Mouse (Mus musculus) forebrain, embryonic 12.5 days (tissue): ENCODE results near the gene Rnf38. TPM values are rescaled to one million over a fixed set of nuclear protein-coding genes. Genes with fewer than 3 reads are reported as not detected.

ENCODE experiments used
- ATAC-seq: fragments of 200-750 bp; cut with Nextera tagmentation; 2 replicates; pipeline ENCODE4 v1.8.0; 2017; ENCODE audit warnings: moderate TSS enrichment; ENCODE audit not compliant: low FRiP score
- H3K27ac ChIP-seq: fragments of 300-500 bp; sonication (generic); 2 replicates; pipeline ENCODE4 v1.5.1; 2016; ENCODE audit warnings: mild to moderate bottlenecking
- H3K27me3 ChIP-seq: fragments of 300-500 bp; sonication (generic); 2 replicates; pipeline ENCODE4 v1.6.1; 2016; ENCODE audit warnings: mild to moderate bottlenecking
- H3K36me3 ChIP-seq: fragments of 300-500 bp; sonication (generic); replicated peaks from 2 replicates; pipeline ENCODE4 v1.6.1; 2016; ENCODE audit warnings: mild to moderate bottlenecking
- H3K4me1 ChIP-seq: fragments of 300-500 bp; sonication (generic); 2 replicates; pipeline ENCODE4 v1.6.1; 2016
- H3K4me2 ChIP-seq: fragments of 300-500 bp; sonication (generic); 2 replicates; pipeline ENCODE4 v1.6.1; 2016; ENCODE audit warnings: mild to moderate bottlenecking, moderate library complexity
- H3K4me3 ChIP-seq: fragments of 300-500 bp; sonication (generic); replicated peaks from 2 replicates; pipeline ENCODE4 v1.5.1; 2016; ENCODE audit warnings: mild to moderate bottlenecking
- H3K9ac ChIP-seq: fragments of 300-500 bp; sonication (generic); 2 replicates; pipeline ENCODE4 v1.6.1; 2016; ENCODE audit warnings: mild to moderate bottlenecking
- H3K9me3 ChIP-seq: fragments of 300-500 bp; sonication (generic); 2 replicates; pipeline ENCODE4 v1.6.1; 2016
- WGBS: fragments of 180-500 bp; shearing (Covaris S2); methylation state at CpG from one replicate; pipeline ENCODE4 v1.1.7; 2016; 5-methylcytosine and 5-hydroxymethylcytosine counted together
- microRNA-seq: library from miRNA; unstranded; fragments of <30 nt; microRNA quantifications from one replicate; pipeline ENCODE4, GENCODE M21; 2017
- polyA plus RNA-seq: library from polyadenylated mRNA; unstranded; fragments of >200 nt; fragmentation: Nextera tagmentation; extraction: Ambion mirVana; gene quantifications from 2 replicates; pipeline ENCODE4 v1.2.1, GENCODE M21; 2016

The Rnf38 gene
- polyA plus RNA-seq, 1 experiment from 2014 or later: 64.7 TPM

DNA sequence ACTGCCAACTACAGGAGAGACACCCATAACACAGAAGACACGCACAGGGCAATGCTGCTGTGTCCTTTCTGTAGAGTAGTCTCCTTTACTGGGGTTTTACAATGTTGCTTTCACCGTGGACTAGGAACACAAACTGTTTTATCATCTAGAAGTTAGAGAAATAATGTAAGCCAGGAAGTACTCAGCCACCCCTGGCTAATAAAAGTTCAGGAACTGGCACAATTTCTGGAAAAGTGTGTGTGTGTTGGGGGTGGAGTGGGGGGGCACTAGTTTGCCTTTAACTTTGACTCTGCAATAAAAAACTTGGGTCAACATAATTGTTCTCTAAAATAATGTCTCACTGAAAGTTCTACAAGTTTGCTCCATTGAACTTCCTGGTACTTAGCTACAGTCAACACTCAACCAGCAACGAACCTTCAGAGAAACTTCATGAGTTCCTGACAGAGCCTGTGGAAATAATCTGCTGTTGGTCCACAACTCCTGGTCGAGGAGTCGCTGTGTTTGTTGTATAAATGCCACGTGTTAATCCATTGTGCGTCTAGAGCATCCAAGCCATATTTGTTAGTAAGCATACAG lies 155.1 kb downstream of the Rnf38 start:
- Histone ChIP-seq H3K36me3 (no peaks in the 10 kb centered on the region), H3K4me3 (no peak overlapping the region), H3K9me3 (no peaks in the 10 kb centered on the region), H3K4me2 (no peak overlapping the region), H3K9ac (no peak overlapping the region), H3K4me1 (no peaks in the 10 kb centered on the region), H3K27me3 (no peaks in the 10 kb centered on the region; the same call in 1 of the 2 replicates), H3K27ac (no peak overlapping the region)
- 88% methylated on average over 7 of the region's 7 CpGs for WGBS
- no peak for ATAC-seq

Small RNA genes lying within 50 kb of the gene (microRNA-seq; reads per million reads assigned to microRNA genes)
- not detected for gene Mir5106

Other genes with a start within 250 kb of the Rnf38 start
- 235 and 238 TPM in 2 replicates for gene Clta, start 229.3 kb downstream of the Rnf38 start, polyA plus RNA-seq
- 20.1 and 21.2 TPM in 2 replicates for gene Gne, start 149.6 kb downstream of the Rnf38 start, polyA plus RNA-seq
- gene Melk, start 67.1 kb upstream of the Rnf38 start, polyA plus RNA-seq: 57.8 and 57.9 TPM in 2 replicates